Mouse (Mus musculus) brain, embryonic 14.5 days (tissue): ENCODE results near the gene Eif5a.

Source experiments
- CTCF ChIP-seq: fragments of 200-500 bp; IDR thresholded peaks from 2 replicates; pipeline ENCODE4 v1.5.1; 2012; ENCODE audit warnings: inconsistent platforms, mild to moderate bottlenecking, moderate library complexity, borderline replicate concordance; ENCODE audit not compliant: insufficient read depth, insufficient read length; ENCODE audit errors: extremely low read depth
- POLR2A ChIP-seq: fragments of 200-500 bp; IDR thresholded peaks from 2 replicates; pipeline ENCODE4 v1.6.1; 2012; ENCODE audit warnings: mild to moderate bottlenecking, inconsistent platforms, borderline replicate concordance; ENCODE audit not compliant: poor library complexity, insufficient read depth, insufficient read length, severe bottlenecking; ENCODE audit errors: extremely low read depth

- TF ChIP-seq POLR2A (no peak), CTCF (no peak)
These were observed 44.5 kb upstream of the Eif5a start for GRCm38 (mm10) chr11:69966006-69966859.
